Mouse (Mus musculus): ENCODE measurements around the gene Vmn1r218. TPM values are rescaled to one million over a fixed set of nuclear protein-coding genes. Genes with fewer than 3 reads are reported as not detected.
"Not testable (repeated sequence)": the region's sequence is repeated elsewhere in the genome, so short reads cannot be mapped to it uniquely, and the experiment has no call there.

Vmn1r218 gene
- polyA plus RNA-seq, 1 experiment from 2014 or later = not detected

- no peak within 1 kb of the TSS for H3K9ac ChIP-seq (replicated peaks; ENCODE audit: low read depth)
- no peak within 1 kb of the TSS for H3K4me3 ChIP-seq (ENCODE audit: low read depth, low read length)
- no peaks in the 10 kb centered on the region for H3K36me3 ChIP-seq (ENCODE audit: insufficient read depth, low read length)
- no peaks in the 10 kb centered on the region for H3K4me1 ChIP-seq (ENCODE audit: insufficient read depth, low read depth, low read length)
- ATAC-seq (no peak), DNase-seq (ENCODE audit: low spot score) (no peak)
- H3K9me3 ChIP-seq (ENCODE audit: low read length) = no peaks in the 10 kb centered on the region
- H3K27ac ChIP-seq (ENCODE audit: low read length) = no peak within 1 kb of the TSS
- H3K27me3 ChIP-seq (replicated peaks; ENCODE audit: insufficient read depth, low read length) = no peaks in the 10 kb centered on the region
- TF ChIP-seq EP300 (IDR thresholded peaks at IDR 0.05) (no peak), CTCF (IDR thresholded peaks at IDR 0.05) (no peak)
- WGBS = 67% methylated on average over 4 of the region's 4 CpGs
- no peak within 1 kb of the TSS for H3K4me2 ChIP-seq (replicated peaks; ENCODE audit: low read depth, low read length)
Measured at GRCm38 (mm10) chr13:23159012-23159411, 26.1 kb downstream of the Vmn1r218 start, which contains the start of gene Vmn1r219. Gene Vmn1r219, plus strand, starts transcription at chr13:23159312.

GRCm38 (mm10) chr13:23166471-23166870, 33.5 kb downstream of the Vmn1r218 start:
- peak; percentile 88 for ATAC-seq
- DNase-seq (ENCODE audit: low spot score) = peak; percentile 57
- not testable (repeated sequence) for H3K9ac ChIP-seq (replicated peaks; ENCODE audit: low read depth); H3K36me3 ChIP-seq (ENCODE audit: insufficient read depth, low read length); H3K4me3 ChIP-seq (ENCODE audit: low read depth, low read length); H3K27ac ChIP-seq (ENCODE audit: low read length); H3K4me1 ChIP-seq (ENCODE audit: insufficient read depth, low read depth, low read length); H3K27me3 ChIP-seq (replicated peaks; ENCODE audit: insufficient read depth, low read length); H3K9me3 ChIP-seq (ENCODE audit: low read length); H3K4me2 ChIP-seq (replicated peaks; ENCODE audit: low read depth, low read length)
- WGBS = 48% methylated on average over 4 of the region's 4 CpGs

- Histone ChIP-seq H3K27ac (ENCODE audit: low read length) (no peak within 1 kb of the TSS), H3K4me2 (replicated peaks; ENCODE audit: low read depth, low read length) (no peak within 1 kb of the TSS), H3K27me3 (replicated peaks; ENCODE audit: insufficient read depth, low read length) (no peaks in the 10 kb centered on the region), H3K4me3 (ENCODE audit: low read depth, low read length) (no peak within 1 kb of the TSS), H3K36me3 (ENCODE audit: insufficient read depth, low read length) (no peaks in the 10 kb centered on the region), H3K9me3 (ENCODE audit: low read length) (no peaks in the 10 kb centered on the region), H3K9ac (replicated peaks; ENCODE audit: low read depth) (no peak within 1 kb of the TSS), H3K4me1 (ENCODE audit: insufficient read depth, low read depth, low read length) (no peaks in the 10 kb centered on the region)
- 80% methylated on average over 2 of the region's 2 CpGs for WGBS
- TF ChIP-seq EP300 (IDR thresholded peaks at IDR 0.05) (no peak), CTCF (IDR thresholded peaks at IDR 0.05) (no peak)
- no peak for ATAC-seq
- DNase-seq (ENCODE audit: low spot score) = no peak
Measured at GRCm38 (mm10) chr13:23187875-23188274, 54.9 kb downstream of the Vmn1r218 start, which contains the start of gene Vmn1r220. Gene Vmn1r220, minus strand, starts transcription at chr13:23187975.

Other genes with a start within 250 kb of the Vmn1r218 start
- gene Vmn1r212, start 248.9 kb upstream of the Vmn1r218 start, polyA plus RNA-seq (2015; fragmentation: Nextera tagmentation; extraction: Ambion mirVana) = not detected in 2 replicates
- not detected in 2 replicates for gene Vmn1r213, start 125.5 kb upstream of the Vmn1r218 start, polyA plus RNA-seq (2015; fragmentation: Nextera tagmentation; extraction: Ambion mirVana)
- not detected in 2 replicates for gene Vmn1r214, start 102.7 kb upstream of the Vmn1r218 start, polyA plus RNA-seq (2015; fragmentation: Nextera tagmentation; extraction: Ambion mirVana)
- gene Vmn1r215, start 65.1 kb upstream of the Vmn1r218 start, polyA plus RNA-seq (2015; fragmentation: Nextera tagmentation; extraction: Ambion mirVana) = not detected in 2 replicates
- gene Vmn1r217, start 14.9 kb upstream of the Vmn1r218 start, polyA plus RNA-seq (2015; fragmentation: Nextera tagmentation; extraction: Ambion mirVana) = not detected in 2 replicates
- not detected in 2 replicates for gene Vmn1r219, start 26.2 kb downstream of the Vmn1r218 start, polyA plus RNA-seq (2015; fragmentation: Nextera tagmentation; extraction: Ambion mirVana)
- gene Vmn1r220, start 54.8 kb downstream of the Vmn1r218 start, polyA plus RNA-seq (2015; fragmentation: Nextera tagmentation; extraction: Ambion mirVana) = not detected in 2 replicates
- gene Vmn1r221, start 81.0 kb downstream of the Vmn1r218 start, polyA plus RNA-seq (2015; fragmentation: Nextera tagmentation; extraction: Ambion mirVana) = not detected in 2 replicates
- gene Vmn1r222, start 102.8 kb downstream of the Vmn1r218 start, polyA plus RNA-seq (2015; fragmentation: Nextera tagmentation; extraction: Ambion mirVana) = not detected in 2 replicates
- gene Vmn1r223, start 114.0 kb downstream of the Vmn1r218 start, polyA plus RNA-seq (2015; fragmentation: Nextera tagmentation; extraction: Ambion mirVana) = not detected in 2 replicates
- 27.1 and 30.9 TPM in 2 replicates for gene Zfp322a, start 236.1 kb downstream of the Vmn1r218 start, polyA plus RNA-seq (2015; fragmentation: Nextera tagmentation; extraction: Ambion mirVana)

Data from lung, postnatal 0 days (tissue).